2 mouse cellular contexts compared by ENCODE assay signal in genomic region chr9:15317223-15318169, GRCm38 (mm10).
TF ChIP-seq lines count a peak whose summit lies in the region.

No protein-coding gene starts in this region.

TF ChIP-seq in CH12.LX, 34 proteins besides CTCF, POLR2A, EP300 and RAD21:
- TF ChIP-seq ZMIZ1 (IDR thresholded peaks at IDR 0.05; ENCODE audit: low read depth, low read length): peak; percentile 40; the same call in 1 of the 2 replicates
- no peak for TF ChIP-seq JUND (conservative IDR thresholded peaks at IDR 0.05; ENCODE audit: low read depth, low read length)
- TF ChIP-seq NELFE (IDR thresholded peaks at IDR 0.05; ENCODE audit: low read depth, low read length): 0 out of 2 replicates have a peak, but pooled peaks have one; percentile 12
- TF ChIP-seq MAZ (IDR thresholded peaks at IDR 0.05; ENCODE audit: low read depth, low read length): no peak
- no peak for TF ChIP-seq MAFK (IDR thresholded peaks at IDR 0.05; ENCODE audit: insufficient replicate concordance, low read length)
- no peak for TF ChIP-seq GABPA (IDR thresholded peaks at IDR 0.05; ENCODE audit: insufficient replicate concordance, low read depth, low read length)
- TF ChIP-seq KAT2A (IDR thresholded peaks at IDR 0.05; ENCODE audit: insufficient replicate concordance, low read length): no peak
- no peak for TF ChIP-seq USF1 (IDR thresholded peaks at IDR 0.05; ENCODE audit: low read depth, low read length)
- TF ChIP-seq ZNF384 (IDR thresholded peaks at IDR 0.05; ENCODE audit: low read depth, low read length): no peak
- no peak for TF ChIP-seq CHD1 (IDR thresholded peaks at IDR 0.05; ENCODE audit: low read depth, low read length)
- no peak for TF ChIP-seq E2F4 (IDR thresholded peaks at IDR 0.05; ENCODE audit: insufficient replicate concordance, low read depth, low read length)
- TF ChIP-seq CHD2 (IDR thresholded peaks at IDR 0.05; ENCODE audit: low read length): peak; percentile 8; the same call in 1 of the 2 replicates
- TF ChIP-seq POLR2AphosphoS2 (IDR thresholded peaks at IDR 0.05; ENCODE audit: low read depth, low read length): peak; percentile 90
- no peak; the same call in none of the 2 replicates for TF ChIP-seq RCOR1 (conservative IDR thresholded peaks at IDR 0.05; ENCODE audit: low read depth, low read length)
- no peak for TF ChIP-seq ZKSCAN1 (IDR thresholded peaks at IDR 0.05; ENCODE audit: borderline replicate concordance, low read depth, low read length)
- TF ChIP-seq ELF1 (IDR thresholded peaks at IDR 0.05; ENCODE audit: low read depth, low read length): no peak
- TF ChIP-seq MYC (IDR thresholded peaks at IDR 0.05; ENCODE audit: low read depth, low read length): no peak; the same call in 1 of the 2 replicates
- no peak for TF ChIP-seq HCFC1 (IDR thresholded peaks at IDR 0.05; ENCODE audit: low read depth, low read length)
- TF ChIP-seq TBP (conservative IDR thresholded peaks at IDR 0.05; ENCODE audit: low read depth, low read length): no peak
TF ChIP-seq in CH12.LX: peak in this region for 4.

TF ChIP-seq in MEL, 35 proteins besides CTCF, POLR2A, EP300 and RAD21:
- no peak for TF ChIP-seq MAFK (IDR thresholded peaks at IDR 0.05; ENCODE audit: borderline replicate concordance, low read depth, low read length)
- no peak for TF ChIP-seq KAT2A (conservative IDR thresholded peaks at IDR 0.05; ENCODE audit: low read depth, low read length)
- no peak for TF ChIP-seq ZC3H11A (IDR thresholded peaks at IDR 0.05; ENCODE audit: low read depth, low read length)
- no peak for TF ChIP-seq BHLHE40 (IDR thresholded peaks at IDR 0.05; ENCODE audit: borderline replicate concordance, low read depth, low read length)
- no peak for TF ChIP-seq SMC3 (IDR thresholded peaks at IDR 0.05; ENCODE audit: low read depth, low read length)
- TF ChIP-seq POLR2AphosphoS5 (IDR thresholded peaks at IDR 0.05; ENCODE audit: borderline replicate concordance, low read depth, low read length): peak; percentile 95; the same call in 1 of the 2 replicates
- TF ChIP-seq JUND (IDR thresholded peaks at IDR 0.05; ENCODE audit: low read depth, low read length): no peak
